Mouse (Mus musculus): ENCODE data around the gene Zfp454.

DNA sequence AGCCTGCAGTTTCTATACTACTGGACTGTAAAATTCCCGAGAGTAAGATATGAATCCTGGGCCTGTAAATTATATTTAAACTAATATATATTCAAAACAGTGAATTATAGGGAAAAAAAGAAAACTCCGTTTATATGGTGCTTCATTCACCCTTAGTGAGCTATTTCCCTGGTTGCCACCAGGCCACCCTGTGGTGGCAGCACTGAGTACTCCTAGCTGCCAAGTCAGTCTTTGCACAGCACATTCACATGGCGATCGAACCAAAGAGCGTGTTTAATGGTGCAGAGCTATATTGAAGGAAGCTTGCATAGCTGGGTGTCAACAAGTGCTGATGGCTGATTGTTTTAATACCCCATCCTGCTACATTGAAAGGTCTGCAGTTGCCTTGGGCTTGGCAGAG is 40.4 kb downstream of the Zfp454 start:
- TF ChIP-seq CTCF (IDR thresholded peaks at IDR 0.05; ENCODE audit: borderline replicate concordance, control insufficient read depth, extremely low read depth, insufficient read depth, low read length, poor library complexity) (0 out of 2 replicates have a peak, but pooled peaks have one; percentile 16), POLR2A (IDR thresholded peaks at IDR 0.05; ENCODE audit: control insufficient read depth, extremely low read depth, insufficient read depth, low read length, poor library complexity) (no peak)

Data from thymus, adult 2 months (tissue).